Mouse (Mus musculus): Measurements from ENCODE around the gene Ift80. TPM values are rescaled to one million over a fixed set of nuclear protein-coding genes. Genes with fewer than 3 reads are reported as not detected.
A peak's percentile ranks its signal among the peaks of the same experiment; 100 is the strongest.

Ift80 gene
- polyA plus RNA-seq (2016; fragmentation: Nextera tagmentation; extraction: Ambion mirVana) = 22.2 and 24.5 TPM in 2 replicates

DNA sequence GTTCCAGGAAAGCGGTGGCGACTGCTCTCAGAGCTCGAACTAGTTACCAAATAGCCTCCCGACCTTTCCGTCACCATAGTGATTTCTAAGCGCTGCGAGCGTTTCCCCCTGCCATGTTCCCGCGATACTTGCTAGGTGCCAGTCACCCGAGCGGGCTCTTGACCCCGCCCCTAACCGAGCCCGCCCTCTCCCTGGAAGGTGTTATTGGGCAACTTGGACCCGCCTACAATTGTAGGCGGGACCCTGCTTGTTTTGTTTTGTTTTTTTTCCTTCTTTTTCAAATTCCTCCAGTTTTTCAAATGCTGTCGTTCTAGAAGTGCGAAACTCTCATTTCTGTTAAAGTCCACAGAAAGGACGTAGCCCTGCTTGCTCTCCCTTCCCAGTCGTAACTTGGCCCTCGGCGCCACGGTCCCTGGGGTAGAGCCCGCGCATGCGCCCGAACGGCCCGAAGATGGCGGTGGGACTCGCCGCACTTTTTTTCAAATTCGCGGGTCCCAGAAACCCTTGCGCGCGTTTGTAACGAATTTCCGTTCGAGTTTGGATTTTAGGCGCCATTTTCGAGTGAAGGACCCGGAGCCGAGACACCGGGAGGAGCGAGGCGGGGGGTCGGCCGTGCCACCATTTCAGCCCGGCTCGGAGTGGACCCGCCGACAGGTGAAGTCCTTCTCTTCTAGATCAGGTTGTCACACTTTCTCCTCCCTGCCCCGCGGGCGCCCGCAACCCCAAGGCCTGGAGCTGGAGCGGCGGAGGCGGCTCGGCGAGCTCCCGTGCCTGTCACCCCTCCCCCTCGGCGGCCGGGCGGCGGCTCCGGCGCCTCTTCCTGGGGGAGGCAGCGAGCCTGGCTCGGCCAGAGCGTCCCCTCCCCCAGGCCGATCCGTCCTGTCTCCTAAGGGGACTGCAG is at the start of gene Ift80, which contains the start of gene Smc4:
Gene Ift80 (minus strand): TSS at position 134 of the 901 bp plus-strand sequence.
Gene Smc4 (plus strand): TSS at position 302 of the 901 bp plus-strand sequence.
- Histone ChIP-seq H3K27ac (peak within 1 kb of the TSS; percentile 93), H3K27me3 (no peaks in the 10 kb centered on the region), H3K9ac (peak within 1 kb of the TSS; percentile 94), H3K4me1 (peaks cover 9% of the 10 kb centered on the region; the same call in 1 of the 2 replicates), H3K4me3 (peak within 1 kb of the TSS; percentile 94), H3K9me3 (no peaks in the 10 kb centered on the region), H3K4me2 (replicated peaks) (peak within 1 kb of the TSS; percentile 85), H3K36me3 (no peaks in the 10 kb centered on the region)
- ATAC-seq (ENCODE audit: insufficient number of reproducible peaks, insufficient read depth, low FRiP score, low TSS enrichment) = peak; percentile 91
- WGBS = under 1% methylated on average over 72 of the region's 76 CpGs

DNA sequence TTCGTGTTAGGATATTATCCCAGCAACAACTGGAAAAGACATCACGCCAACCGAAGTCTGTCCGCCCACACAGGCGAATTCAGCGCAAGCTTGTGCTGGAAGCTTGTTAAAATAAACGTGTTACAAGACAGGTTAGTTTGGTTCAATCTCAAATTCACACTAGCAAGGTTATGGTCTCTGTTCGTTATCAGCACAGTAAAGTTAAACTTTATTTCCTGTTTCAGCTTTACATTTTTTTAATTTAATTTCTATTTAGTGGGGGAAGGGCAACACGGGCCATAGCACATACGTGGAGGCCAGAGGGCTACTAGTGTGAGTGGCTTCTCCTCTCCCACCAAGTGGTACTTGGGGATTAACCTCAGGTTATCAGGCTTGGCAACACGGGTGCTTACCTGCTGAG is 47.5 kb upstream of the Ift80 start:
- Histone ChIP-seq H3K36me3 (no peaks in the 10 kb centered on the region), H3K4me2 (replicated peaks) (no peak overlapping the region), H3K9ac (no peak overlapping the region), H3K4me3 (no peak overlapping the region), H3K4me1 (no peaks in the 10 kb centered on the region), H3K9me3 (no peaks in the 10 kb centered on the region), H3K27me3 (no peaks in the 10 kb centered on the region), H3K27ac (no peak overlapping the region)
- WGBS = 86% methylated on average over 11 of the region's 11 CpGs
- no peak for ATAC-seq (ENCODE audit: insufficient number of reproducible peaks, insufficient read depth, low FRiP score, low TSS enrichment)

DNA sequence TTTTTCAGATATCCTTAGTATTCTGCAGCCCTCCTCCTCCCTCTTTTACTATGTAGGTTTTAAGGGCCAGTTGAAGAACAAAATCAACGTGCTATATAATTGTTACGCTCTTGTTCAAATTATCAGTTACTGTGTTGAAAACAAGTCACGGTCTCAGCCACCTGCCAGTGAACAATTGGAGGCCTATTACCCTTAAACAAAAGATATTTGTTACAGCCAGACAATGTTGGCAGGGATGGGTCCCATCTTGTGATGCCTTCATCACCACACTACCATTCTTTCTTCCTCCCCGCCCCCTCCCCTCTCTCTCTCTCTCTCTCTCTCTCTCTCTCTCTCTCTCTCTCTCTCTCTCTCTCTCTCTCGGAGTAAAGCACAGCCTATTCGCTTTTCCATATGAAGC is 44.6 kb upstream of the Ift80 start:
- Histone ChIP-seq H3K9ac (no peak overlapping the region), H3K9me3 (no peaks in the 10 kb centered on the region), H3K4me3 (no peak overlapping the region), H3K4me1 (peaks cover 4% of the 10 kb centered on the region; the same call in 1 of the 2 replicates), H3K27ac (no peak overlapping the region), H3K27me3 (no peaks in the 10 kb centered on the region), H3K36me3 (no peaks in the 10 kb centered on the region), H3K4me2 (replicated peaks) (no peak overlapping the region)
- 72% methylated on average over 6 of the region's 6 CpGs for WGBS
- ATAC-seq (ENCODE audit: insufficient number of reproducible peaks, insufficient read depth, low FRiP score, low TSS enrichment) = no peak

DNA sequence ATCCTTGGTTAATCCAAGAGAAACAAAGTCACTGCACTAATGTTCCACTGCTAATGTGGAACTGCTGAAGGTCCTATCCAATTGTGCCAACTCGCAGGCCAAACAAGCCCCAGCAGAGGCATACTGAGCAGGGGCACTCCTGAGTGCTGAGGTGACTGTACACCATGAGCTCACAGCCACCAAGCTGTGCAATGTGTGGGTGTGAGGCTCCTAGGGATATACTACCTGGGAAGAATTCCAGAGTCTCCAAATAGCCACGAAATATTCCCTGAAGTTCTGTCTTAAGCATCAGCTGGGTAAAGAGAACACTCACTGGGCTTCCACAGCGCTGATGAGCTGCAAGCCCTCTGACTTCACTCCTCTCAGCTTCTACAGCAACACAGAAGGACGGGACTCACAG is 43.3 kb upstream of the Ift80 start:
- ATAC-seq (ENCODE audit: insufficient number of reproducible peaks, insufficient read depth, low FRiP score, low TSS enrichment) = no peak
- no peak overlapping the region for H3K4me2 ChIP-seq (replicated peaks)
- no peaks in the 10 kb centered on the region for H3K27me3 ChIP-seq
- no peak overlapping the region for H3K4me3 ChIP-seq
- no peaks in the 10 kb centered on the region for H3K9me3 ChIP-seq
- no peaks in the 10 kb centered on the region for H3K36me3 ChIP-seq
- WGBS = 82% methylated on average over 4 of the region's 4 CpGs
- H3K9ac ChIP-seq = no peak overlapping the region
- no peak overlapping the region for H3K27ac ChIP-seq
- peaks cover 4% of the 10 kb centered on the region; the same call in 1 of the 2 replicates for H3K4me1 ChIP-seq

DNA sequence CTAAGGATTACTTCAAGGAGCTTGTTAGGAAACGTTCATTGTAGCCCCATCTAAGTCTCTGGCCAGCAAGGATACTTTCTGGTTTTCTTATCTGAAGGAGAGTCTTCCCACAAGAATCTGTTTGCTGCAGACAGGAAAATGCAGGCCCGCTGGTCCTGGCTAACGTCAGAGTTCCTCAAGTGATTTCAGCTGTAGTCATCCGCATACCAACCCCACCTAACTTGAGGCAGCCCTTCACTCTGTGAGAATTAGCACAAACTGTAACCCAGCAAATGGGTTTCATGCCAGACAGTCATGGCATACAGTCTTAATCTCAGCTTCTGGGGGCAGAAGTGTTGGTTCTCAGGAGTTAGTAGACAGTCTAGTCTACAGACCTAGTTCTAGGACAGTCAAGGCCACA is 42.1 kb upstream of the Ift80 start:
- Histone ChIP-seq H3K27ac (no peak overlapping the region), H3K4me1 (peaks cover 8% of the 10 kb centered on the region), H3K27me3 (no peaks in the 10 kb centered on the region), H3K9me3 (no peaks in the 10 kb centered on the region), H3K9ac (no peak overlapping the region), H3K4me3 (no peak overlapping the region), H3K36me3 (no peaks in the 10 kb centered on the region), H3K4me2 (replicated peaks) (no peak overlapping the region)
- ATAC-seq (ENCODE audit: insufficient number of reproducible peaks, insufficient read depth, low FRiP score, low TSS enrichment) = no peak
- 49% methylated on average over 4 of the region's 4 CpGs for WGBS

DNA sequence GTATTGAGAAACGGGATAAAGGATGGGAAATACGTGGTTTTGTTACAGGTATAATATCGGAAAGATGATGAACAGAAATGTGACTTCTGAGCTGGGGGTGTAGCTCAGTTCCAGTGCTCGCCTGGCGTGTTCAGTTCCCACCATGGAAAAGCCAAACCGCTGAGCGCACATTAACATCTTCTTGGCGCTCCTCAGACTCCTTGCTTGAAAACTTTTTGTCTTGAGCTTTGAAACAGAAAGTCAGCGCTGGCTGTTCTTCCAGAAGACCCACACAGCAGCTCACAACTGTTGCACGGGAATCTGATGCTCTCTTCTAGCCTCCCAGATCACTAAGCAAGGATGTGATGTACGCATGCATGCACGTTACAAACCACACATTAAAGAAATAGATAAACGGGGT is 41.4 kb upstream of the Ift80 start:
- peak overlapping the region; percentile 89 for H3K4me3 ChIP-seq
- 22% methylated on average over 13 of the region's 13 CpGs for WGBS
- H3K27ac ChIP-seq = 0 out of 2 replicates have a peak overlapping the region, but pooled peaks have one; percentile 96
- H3K4me1 ChIP-seq = peaks cover 11% of the 10 kb centered on the region
- H3K27me3 ChIP-seq = no peaks in the 10 kb centered on the region
- no peaks in the 10 kb centered on the region for H3K9me3 ChIP-seq
- H3K9ac ChIP-seq = peak overlapping the region; percentile 96
- ATAC-seq (ENCODE audit: insufficient number of reproducible peaks, insufficient read depth, low FRiP score, low TSS enrichment) = no peak
- peak overlapping the region; percentile 68 for H3K4me2 ChIP-seq (replicated peaks)
- no peaks in the 10 kb centered on the region for H3K36me3 ChIP-seq

DNA sequence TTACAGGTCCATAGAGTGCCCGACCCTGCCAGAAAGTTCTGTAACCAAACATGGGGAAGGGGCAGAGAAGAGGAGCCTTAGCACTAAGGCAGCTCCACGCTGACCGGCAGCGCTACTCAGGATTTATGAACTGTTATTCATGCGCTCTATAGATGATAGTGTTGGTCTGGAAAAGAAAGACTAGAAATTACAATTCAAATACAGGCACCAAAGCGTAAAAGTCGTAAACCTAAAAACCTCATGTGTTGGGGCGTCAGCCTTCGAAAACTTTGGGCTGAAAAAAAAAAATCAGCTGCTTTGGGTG is 41.0 kb upstream of the Ift80 start:
- H3K4me1 ChIP-seq = peaks cover 11% of the 10 kb centered on the region
- H3K36me3 ChIP-seq = peaks cover under 1% of the 10 kb centered on the region; the same call in 1 of the 2 replicates
- H3K9ac ChIP-seq = peak overlapping the region; percentile 96
- no peaks in the 10 kb centered on the region for H3K9me3 ChIP-seq
- WGBS = 5% methylated on average over 9 of the region's 9 CpGs
- peak overlapping the region; percentile 68 for H3K4me2 ChIP-seq (replicated peaks)
- ATAC-seq (ENCODE audit: insufficient number of reproducible peaks, insufficient read depth, low FRiP score, low TSS enrichment) = no peak
- peak overlapping the region; percentile 96 for H3K27ac ChIP-seq
- H3K27me3 ChIP-seq = no peaks in the 10 kb centered on the region
- H3K4me3 ChIP-seq = peak overlapping the region; percentile 89

DNA sequence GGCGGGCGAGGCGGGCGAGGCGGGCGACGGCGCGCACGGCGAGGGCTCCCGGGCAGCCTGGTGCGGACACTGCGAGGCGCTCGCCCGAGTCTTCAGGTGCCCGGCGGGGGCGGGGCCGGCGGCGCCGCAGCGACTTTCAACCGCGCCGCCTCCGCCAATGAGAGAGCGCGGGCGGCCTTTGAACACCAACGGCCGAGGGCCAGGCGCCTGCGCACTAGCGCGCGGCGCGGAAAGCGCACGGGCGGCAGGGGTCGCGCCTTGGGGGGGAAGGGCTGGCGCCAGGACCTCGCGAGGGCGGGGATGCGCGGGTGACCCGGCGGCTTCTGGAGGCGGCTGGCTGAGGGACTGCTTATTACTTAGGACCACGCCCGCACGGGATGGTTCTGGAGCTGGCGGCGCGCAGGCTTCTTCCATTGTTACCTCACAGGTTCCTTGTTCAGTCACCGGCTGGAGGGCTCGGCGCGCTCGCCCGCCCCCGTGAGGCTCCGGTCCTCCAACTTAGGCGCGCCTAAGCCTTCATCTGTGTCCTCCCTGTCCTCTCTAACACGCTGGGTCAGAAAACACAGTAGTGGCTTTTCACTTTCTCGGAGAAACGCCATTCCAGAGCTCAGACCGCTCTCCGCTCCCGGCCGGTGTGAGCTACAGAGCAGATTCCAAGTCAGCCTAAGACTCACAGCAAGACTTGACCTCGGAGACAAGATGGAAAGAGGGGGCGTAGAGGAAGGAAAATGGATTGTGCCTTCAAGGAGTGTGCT is 40.5 kb upstream of the Ift80 start, which contains the start of gene Trim59:
Gene Trim59 (minus strand): TSS at position 111 of the 755 bp plus-strand sequence.
- peak; percentile 93 for ATAC-seq (ENCODE audit: insufficient number of reproducible peaks, insufficient read depth, low FRiP score, low TSS enrichment)

DNA sequence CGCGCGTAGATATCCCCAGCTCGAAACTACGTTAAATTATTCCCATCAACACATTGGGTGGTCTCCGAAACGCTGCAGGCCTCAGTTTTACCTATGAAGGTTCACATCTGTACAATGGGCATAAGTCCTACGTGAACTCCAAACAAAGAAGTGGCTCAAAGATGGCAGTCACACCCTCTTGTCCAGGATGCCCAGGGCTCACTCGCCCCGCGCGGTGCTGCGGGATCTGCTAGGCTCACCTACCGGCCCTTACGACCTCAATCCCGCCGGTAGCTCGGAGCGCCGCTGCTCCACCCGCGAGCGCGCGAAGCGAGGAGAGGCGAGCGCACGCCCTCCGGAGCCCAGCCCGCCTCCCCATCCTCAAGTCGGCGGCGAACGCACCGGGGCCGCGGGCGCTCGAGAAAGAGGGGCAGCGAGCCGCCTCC is 39.8 kb upstream of the Ift80 start:
- Histone ChIP-seq H3K4me3 (peak overlapping the region; percentile 89), H3K27ac (peak overlapping the region; percentile 96), H3K9ac (peak overlapping the region; percentile 96), H3K9me3 (no peaks in the 10 kb centered on the region), H3K27me3 (no peaks in the 10 kb centered on the region), H3K4me2 (replicated peaks) (peak overlapping the region; percentile 68), H3K36me3 (peaks cover 4% of the 10 kb centered on the region), H3K4me1 (peaks cover 11% of the 10 kb centered on the region)
- peak; percentile 44 for ATAC-seq (ENCODE audit: insufficient number of reproducible peaks, insufficient read depth, low FRiP score, low TSS enrichment)
- WGBS = under 1% methylated on average over 42 of the region's 42 CpGs

More for the DNA sequence above, 40.5 kb upstream of the Ift80 start, which contains the start of gene Trim59:
- Histone ChIP-seq H3K4me2 (replicated peaks) (peak within 1 kb of the TSS; percentile 68), H3K9ac (peak within 1 kb of the TSS; percentile 96), H3K27ac (peak within 1 kb of the TSS; percentile 96), H3K4me1 (peaks cover 11% of the 10 kb centered on the region), H3K36me3 (peaks cover 4% of the 10 kb centered on the region), H3K4me3 (peak within 1 kb of the TSS; percentile 89), H3K27me3 (no peaks in the 10 kb centered on the region), H3K9me3 (no peaks in the 10 kb centered on the region)
- under 1% methylated on average over 69 of the region's 80 CpGs for WGBS

DNA sequence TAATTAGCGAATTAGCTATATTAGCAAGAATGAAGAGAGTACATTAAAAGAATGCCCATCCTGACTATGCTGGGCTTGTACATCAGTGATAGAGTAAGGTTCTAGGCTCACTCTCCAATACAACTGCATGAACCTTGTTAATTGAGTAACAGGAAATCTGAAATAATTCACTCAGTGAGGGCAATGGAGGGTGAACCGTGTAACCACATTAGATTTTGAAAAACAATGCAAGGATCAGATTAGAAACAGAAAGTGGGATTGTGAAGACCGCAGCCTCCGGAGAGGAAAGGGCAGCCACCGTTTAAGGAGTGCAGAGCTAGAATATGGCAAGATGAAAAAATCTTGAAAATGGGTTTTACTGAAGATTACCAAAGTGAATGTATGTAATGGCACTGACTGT is 36.9 kb upstream of the Ift80 start:
- ATAC-seq (ENCODE audit: insufficient number of reproducible peaks, insufficient read depth, low FRiP score, low TSS enrichment) = no peak
- no peaks in the 10 kb centered on the region for H3K9me3 ChIP-seq
- H3K4me1 ChIP-seq = peaks cover 11% of the 10 kb centered on the region
- no peak overlapping the region for H3K9ac ChIP-seq
- H3K27ac ChIP-seq = no peak overlapping the region
- 60% methylated on average over 5 of the region's 5 CpGs for WGBS
- peaks cover 13% of the 10 kb centered on the region for H3K36me3 ChIP-seq
- peak overlapping the region; percentile 15; the same call in 1 of the 2 replicates for H3K4me3 ChIP-seq
- no peaks in the 10 kb centered on the region for H3K27me3 ChIP-seq
- peak overlapping the region; percentile 32 for H3K4me2 ChIP-seq (replicated peaks)

DNA sequence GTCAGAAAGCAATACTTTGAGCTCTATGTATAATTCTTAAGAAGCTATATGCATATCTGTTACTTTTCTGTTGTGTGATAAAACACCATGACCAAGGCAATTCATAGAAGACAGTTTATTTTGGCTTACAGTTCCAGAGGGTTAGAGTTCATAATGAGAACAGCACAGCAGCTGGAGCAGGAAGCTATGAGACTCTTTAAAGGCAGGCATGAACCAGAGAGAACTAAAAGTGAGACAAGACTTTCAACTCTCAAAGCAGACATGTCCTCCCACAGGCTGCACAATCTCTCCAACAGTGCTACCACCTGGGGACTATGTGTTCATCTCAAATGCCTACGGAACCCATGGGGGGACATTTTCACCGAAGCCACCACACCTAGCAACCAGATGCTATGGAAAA is 35.7 kb upstream of the Ift80 start:
- Histone ChIP-seq H3K27me3 (no peaks in the 10 kb centered on the region), H3K36me3 (peaks cover 21% of the 10 kb centered on the region), H3K9me3 (no peaks in the 10 kb centered on the region), H3K4me2 (replicated peaks) (no peak overlapping the region), H3K9ac (no peak overlapping the region), H3K27ac (no peak overlapping the region), H3K4me1 (peaks cover 7% of the 10 kb centered on the region; the same call in 1 of the 2 replicates), H3K4me3 (no peak overlapping the region)
- no peak for ATAC-seq (ENCODE audit: insufficient number of reproducible peaks, insufficient read depth, low FRiP score, low TSS enrichment)
- WGBS = 90% methylated on average over 2 of the region's 2 CpGs
